Mouse (Mus musculus) G1E (cell line): ENCODE results near the gene Pla2g16. TPM values are rescaled to one million over a fixed set of nuclear protein-coding genes. Genes with fewer than 3 reads are reported as not detected.

Experiments used
- ATAC-seq: 2 replicates; pipeline ENCODE4 v1.8.0; 2016; ENCODE audit warnings: mild to moderate bottlenecking; ENCODE audit not compliant: insufficient number of reproducible peaks, poor library complexity, low FRiP score, severe bottlenecking; ENCODE audit errors: extremely low read depth
- DNase-seq: peaks from one replicate; pipeline ENCODE4 v3.0.0; 2012; ENCODE audit warnings: low spot score
- H3K27me3 ChIP-seq: 2 replicates; pipeline ENCODE4 v1.6.1; 2012; ENCODE audit warnings: mild to moderate bottlenecking, low read length, inconsistent platforms; ENCODE audit not compliant: insufficient read depth
- H3K36me3 ChIP-seq: replicated peaks from 2 replicates; pipeline ENCODE3; 2012; ENCODE audit warnings: mild to moderate bottlenecking, inconsistent platforms
- H3K4me1 ChIP-seq: 2 replicates; pipeline ENCODE4 v1.6.1; 2012; ENCODE audit warnings: low read depth, low read length, inconsistent platforms, mixed read lengths; ENCODE audit not compliant: insufficient read depth
- H3K4me3 ChIP-seq: 2 replicates; pipeline ENCODE4 v1.5.1; 2012; ENCODE audit warnings: low read depth, mild to moderate bottlenecking, inconsistent platforms, low read length, moderate library complexity, mixed read lengths
- H3K9me3 ChIP-seq: replicated peaks from 2 replicates; pipeline ENCODE4 v1.6.1; 2012; ENCODE audit warnings: inconsistent platforms
- CTCF ChIP-seq: IDR thresholded peaks from 2 replicates; pipeline ENCODE4 v1.5.1; 2012; ENCODE audit warnings: low read depth, low read length, inconsistent platforms, mixed read lengths
- GATA1 ChIP-seq: IDR thresholded peaks from 2 replicates; pipeline ENCODE4 v1.6.1; 2012; ENCODE audit warnings: borderline replicate concordance, low read length, inconsistent platforms, mixed read lengths
- GATA2 ChIP-seq: IDR thresholded peaks from 2 replicates; pipeline ENCODE4 v1.6.1; 2012; ENCODE audit warnings: low read depth, low read length, inconsistent platforms, borderline replicate concordance
- POLR2AphosphoS5 ChIP-seq: IDR thresholded peaks from 2 replicates; pipeline ENCODE4 v1.6.1; 2012; ENCODE audit warnings: low read depth, low read length, inconsistent platforms; ENCODE audit not compliant: insufficient replicate concordance
- TAL1 ChIP-seq: conservative IDR thresholded peaks from 2 replicates; pipeline ENCODE4 v1.6.1; 2012; ENCODE audit warnings: low read depth, low read length, inconsistent platforms, mixed read lengths
- polyA plus RNA-seq: library from polyadenylated mRNA; stranded (reverse); fragments of >175 nt; gene quantifications from 2 replicates; pipeline ENCODE4 v1.2.3, GENCODE M21; 2012
- total RNA-seq, 2 experiments: library from RNA; stranded (forward) in 1 of 2; stranded (reverse) in 1 of 2; fragments of 200-1000 nt in 1 of 2; fragments of >200 nt in 1 of 2; fragmentation: Nextera tagmentation in 1 of 2; gene quantifications; 2 replicates each; pipeline ENCODE4 v1.2.3; 2014 to 2017

The Pla2g16 gene
- total and polyA plus RNA-seq, 3 experiments = 0.22 to 0.75 TPM; not detected in 1

DNA sequence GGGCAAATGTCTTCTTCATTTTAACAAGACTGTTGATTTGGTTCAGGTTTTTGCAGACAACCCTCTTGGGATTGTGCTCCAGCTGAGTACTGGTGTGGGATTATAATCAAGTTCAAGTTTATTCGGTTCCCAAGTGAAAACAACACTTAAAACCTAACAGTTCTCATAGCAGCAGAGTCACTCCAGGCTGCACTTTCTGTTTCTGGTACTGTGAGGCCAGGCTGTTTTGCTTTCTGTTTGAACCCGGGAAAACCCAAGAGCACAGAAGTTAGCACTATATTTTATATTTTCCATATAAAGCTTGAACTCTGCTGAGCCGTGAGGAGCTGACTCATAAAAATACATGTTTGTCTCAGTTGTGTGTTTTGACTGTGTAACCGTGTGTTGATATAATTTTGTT, 1.4 kb downstream of the Pla2g16 start:
- DNase-seq = no peak
- Histone ChIP-seq H3K27me3 (peaks cover 20% of the 10 kb centered on the region), H3K36me3 (no peaks in the 10 kb centered on the region), H3K9me3 (no peaks in the 10 kb centered on the region), H3K4me1 (no peaks in the 10 kb centered on the region), H3K4me3 (no peak overlapping the region)
- TF ChIP-seq CTCF (no peak), GATA2 (no peak), POLR2AphosphoS5 (no peak), TAL1 (no peak), GATA1 (no peak)
- no peak for ATAC-seq

- Histone ChIP-seq H3K36me3 (no peaks in the 10 kb centered on the region), H3K4me1 (no peaks in the 10 kb centered on the region), H3K27me3 (peaks cover 20% of the 10 kb centered on the region), H3K9me3 (no peaks in the 10 kb centered on the region), H3K4me3 (no peak overlapping the region)
- ATAC-seq (no peak), DNase-seq (no peak)
- TF ChIP-seq CTCF (no peak), TAL1 (no peak), POLR2AphosphoS5 (no peak), GATA2 (no peak), GATA1 (no peak)
Observed at GRCm38 (mm10) chr19:7559986-7560385, 2.7 kb downstream of the Pla2g16 start.

DNA sequence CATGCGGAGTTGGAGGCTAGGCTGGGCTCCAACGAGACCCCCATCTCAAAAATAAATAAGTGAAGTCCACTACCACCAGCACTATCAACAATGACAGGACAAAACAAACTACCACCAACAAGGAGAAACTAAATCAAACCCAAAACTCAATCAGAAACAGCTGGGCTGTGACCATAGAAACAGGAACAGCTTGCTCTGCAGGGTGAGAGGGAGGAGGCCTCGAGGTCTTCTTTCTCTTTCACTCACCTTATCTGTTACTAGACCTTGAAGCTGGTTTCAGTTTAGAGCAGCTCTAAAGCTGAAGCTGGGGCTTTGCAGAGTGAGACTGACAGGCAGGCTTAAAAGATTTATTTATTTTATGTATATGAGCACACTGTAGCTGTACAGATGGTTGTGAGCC, 4.2 kb downstream of the Pla2g16 start:
- peaks cover 20% of the 10 kb centered on the region for H3K27me3 ChIP-seq
- H3K4me3 ChIP-seq = no peak overlapping the region
- no peaks in the 10 kb centered on the region for H3K4me1 ChIP-seq
- TF ChIP-seq TAL1 (no peak), POLR2AphosphoS5 (no peak), GATA1 (no peak), CTCF (no peak), GATA2 (no peak)
- DNase-seq (no peak), ATAC-seq (no peak)
- H3K9me3 ChIP-seq = no peaks in the 10 kb centered on the region
- H3K36me3 ChIP-seq = no peaks in the 10 kb centered on the region

DNA sequence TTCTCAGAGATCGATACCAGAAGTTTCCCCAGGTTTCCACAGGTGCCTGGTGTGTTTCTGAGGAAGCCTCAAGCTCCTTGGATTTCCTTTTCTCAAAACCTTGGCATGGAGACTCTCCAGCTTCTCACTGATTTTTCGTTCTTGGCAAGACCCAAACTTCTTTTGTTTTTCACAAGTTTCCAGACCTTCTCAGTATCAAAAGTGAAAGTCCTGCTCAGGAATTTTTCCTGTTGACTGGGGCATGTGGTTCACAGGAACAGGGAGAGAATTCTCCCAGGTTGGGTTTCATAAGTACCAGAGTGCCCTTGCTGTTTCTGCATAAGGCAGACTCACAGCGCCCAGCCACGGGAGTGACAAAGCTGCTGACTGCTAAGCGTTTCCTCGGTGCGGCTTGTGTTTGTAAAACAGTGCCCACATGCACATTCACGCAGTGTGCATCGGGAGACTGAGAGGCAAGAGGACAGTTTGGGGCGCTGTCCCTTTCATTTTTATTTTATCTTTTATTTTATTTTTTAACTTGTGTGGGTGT, 5.4 kb downstream of the Pla2g16 start:
- ATAC-seq = no peak
- Histone ChIP-seq H3K9me3 (no peaks in the 10 kb centered on the region), H3K36me3 (no peaks in the 10 kb centered on the region), H3K4me1 (no peaks in the 10 kb centered on the region), H3K27me3 (peaks cover 16% of the 10 kb centered on the region), H3K4me3 (no peak overlapping the region)
- TF ChIP-seq TAL1 (no peak), POLR2AphosphoS5 (no peak), CTCF (no peak), GATA2 (no peak), GATA1 (no peak)
- DNase-seq = no peak

DNA sequence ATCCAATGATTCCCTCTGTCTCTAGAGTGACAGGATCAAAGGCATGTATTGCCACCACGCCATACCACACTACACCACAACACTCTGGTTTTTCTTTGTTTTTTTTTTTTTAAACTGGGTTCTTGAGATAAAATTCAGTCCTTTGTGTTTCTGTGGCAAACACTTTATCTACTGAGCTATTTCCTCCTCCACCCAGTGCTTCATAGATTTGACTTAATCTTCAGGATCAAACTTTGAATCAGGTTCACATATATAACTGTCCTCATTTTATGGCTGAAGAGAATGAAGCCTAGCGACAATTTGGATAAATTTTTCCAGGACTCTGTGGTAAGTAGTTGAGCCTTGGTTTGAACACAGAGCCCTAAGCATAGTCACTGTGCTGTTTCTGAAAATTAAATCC, 6.4 kb downstream of the Pla2g16 start:
- H3K9me3 ChIP-seq = no peaks in the 10 kb centered on the region
- H3K4me3 ChIP-seq = no peak overlapping the region
- H3K36me3 ChIP-seq = no peaks in the 10 kb centered on the region
- DNase-seq (no peak), ATAC-seq (no peak)
- H3K27me3 ChIP-seq = peaks cover 15% of the 10 kb centered on the region
- H3K4me1 ChIP-seq = no peaks in the 10 kb centered on the region
- no peak for TF ChIP-seq POLR2AphosphoS5
- TF ChIP-seq TAL1 = no peak
- TF ChIP-seq GATA2 = no peak
- TF ChIP-seq GATA1 = no peak
- TF ChIP-seq CTCF = no peak

DNA sequence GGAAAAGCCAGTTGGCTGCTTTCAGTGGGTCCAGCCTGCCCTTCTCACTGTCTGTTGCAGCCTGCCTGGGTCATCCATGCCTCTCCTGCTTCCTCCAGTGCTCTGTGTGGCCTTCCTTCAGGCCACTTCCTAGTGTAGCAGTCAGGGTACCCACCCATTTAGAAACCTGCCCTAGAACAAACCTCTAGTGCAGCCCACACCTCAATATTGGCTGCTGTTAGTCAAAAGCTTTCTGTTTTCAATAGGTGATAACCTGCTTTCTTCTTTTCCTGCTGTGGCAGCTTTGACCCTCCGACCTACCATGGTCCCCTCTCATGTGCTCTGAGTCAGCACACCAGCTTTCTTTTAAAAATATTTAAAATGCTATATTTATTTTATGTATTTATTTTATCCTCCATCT, 7.2 kb downstream of the Pla2g16 start:
- TF ChIP-seq POLR2AphosphoS5 (no peak), TAL1 (no peak), GATA2 (no peak), GATA1 (no peak), CTCF (no peak)
- Histone ChIP-seq H3K9me3 (no peaks in the 10 kb centered on the region), H3K36me3 (no peaks in the 10 kb centered on the region), H3K4me3 (no peak overlapping the region), H3K27me3 (peaks cover 9% of the 10 kb centered on the region), H3K4me1 (no peaks in the 10 kb centered on the region)
- no peak for ATAC-seq
- DNase-seq = no peak

- no peaks in the 10 kb centered on the region for H3K9me3 ChIP-seq
- H3K27me3 ChIP-seq = peaks cover 3% of the 10 kb centered on the region
- H3K4me3 ChIP-seq = no peak overlapping the region
- H3K36me3 ChIP-seq = no peaks in the 10 kb centered on the region
- no peaks in the 10 kb centered on the region for H3K4me1 ChIP-seq
- no peak for DNase-seq
- ATAC-seq = no peak
- TF ChIP-seq TAL1 = no peak
- no peak for TF ChIP-seq GATA1
- no peak for TF ChIP-seq POLR2AphosphoS5
- TF ChIP-seq CTCF = no peak
- no peak for TF ChIP-seq GATA2
Observed at GRCm38 (mm10) chr19:7566826-7567225, 9.6 kb downstream of the Pla2g16 start.
